Mouse (Mus musculus) embryonic facial prominence, embryonic 11.5 days (tissue): Measurements from ENCODE around the gene Nfil3. TPM values are rescaled to one million over a fixed set of nuclear protein-coding genes. Genes with fewer than 3 reads are reported as not detected.

Experiments
- ATAC-seq: fragments of 200-750 bp; cut with Nextera tagmentation; replicated peaks from 2 replicates; pipeline ENCODE4 v1.8.0; 2017; ENCODE audit warnings: low read depth; ENCODE audit not compliant: insufficient number of reproducible peaks, low FRiP score, low TSS enrichment
- DNase-seq: peaks from one replicate; pipeline ENCODE4 v3.0.0-alpha.2; 2015; ENCODE audit warnings: low spot score
- H3K27ac ChIP-seq: fragments of 300-500 bp; sonication (generic); replicated peaks from 2 replicates; pipeline ENCODE4 v1.5.1; 2014; ENCODE audit warnings: mild to moderate bottlenecking, low read depth, low read length, control low read depth
- H3K27me3 ChIP-seq: fragments of 300-500 bp; sonication (generic); 2 replicates; pipeline ENCODE4 v1.6.1; 2014; ENCODE audit warnings: mild to moderate bottlenecking, low read length, moderate library complexity, mixed read lengths; ENCODE audit not compliant: control insufficient read depth, insufficient read depth
- H3K36me3 ChIP-seq: fragments of 300-500 bp; sonication (generic); replicated peaks from 2 replicates; pipeline ENCODE4 v1.6.1; 2014; ENCODE audit warnings: low read depth, mild to moderate bottlenecking, low read length, moderate library complexity, mixed read lengths; ENCODE audit not compliant: control insufficient read depth, insufficient read depth
- H3K4me1 ChIP-seq: fragments of 300-500 bp; sonication (generic); 2 replicates; pipeline ENCODE4 v1.6.1; 2014; ENCODE audit warnings: low read length, mixed read lengths; ENCODE audit not compliant: control insufficient read depth, insufficient read depth
- H3K4me2 ChIP-seq: fragments of 300-500 bp; sonication (generic); 2 replicates; pipeline ENCODE4 v1.6.1; 2014; ENCODE audit warnings: low read depth, mild to moderate bottlenecking, control low read depth, low read length, moderate library complexity
- H3K4me3 ChIP-seq: fragments of 300-500 bp; sonication (generic); 2 replicates; pipeline ENCODE4 v1.5.1; 2014; ENCODE audit warnings: low read depth, low read length, control low read depth
- H3K9ac ChIP-seq: fragments of 300-500 bp; sonication (generic); replicated peaks from 2 replicates; pipeline ENCODE4 v1.6.1; 2014; ENCODE audit warnings: mild to moderate bottlenecking, control low read depth, low read length
- H3K9me3 ChIP-seq: fragments of 300-500 bp; sonication (generic); replicated peaks from 2 replicates; pipeline ENCODE4 v1.6.1; 2016; ENCODE audit warnings: mild to moderate bottlenecking, low read length, inconsistent platforms, mixed read lengths; ENCODE audit not compliant: control insufficient read depth
- WGBS: fragments of 180-500 bp; shearing (Covaris S2); extraction: QIAGEN DNeasy Blood & Tissue Kit; methylation state at CpG from one replicate; pipeline ENCODE4 v1.1.7; 2014; 5-methylcytosine and 5-hydroxymethylcytosine counted together
- polyA plus RNA-seq: library from polyadenylated mRNA; unstranded; fragments of >200 nt; fragmentation: Nextera tagmentation; extraction: Ambion mirVana; gene quantifications from 2 replicates; pipeline ENCODE4 v1.2.1, GENCODE M21; 2014

Nfil3 gene
- polyA plus RNA-seq, 1 experiment from 2014 or later, result 23.9 TPM

- H3K9ac ChIP-seq, result no peak overlapping the region
- no peaks in the 10 kb centered on the region for H3K36me3 ChIP-seq
- H3K4me2 ChIP-seq, result no peak overlapping the region
- no peaks in the 10 kb centered on the region for H3K9me3 ChIP-seq
- peak; percentile 58 for DNase-seq
- WGBS, result 63% methylated on average over 10 of the region's 10 CpGs
- H3K4me3 ChIP-seq, result no peak overlapping the region
- no peaks in the 10 kb centered on the region for H3K27me3 ChIP-seq
- H3K4me1 ChIP-seq, result no peaks in the 10 kb centered on the region; the same call in 1 of the 2 replicates
- ATAC-seq, result no peak
- H3K27ac ChIP-seq, result peak overlapping the region; percentile 62; the same call in 1 of the 2 replicates
These were observed 13.5 kb upstream of the Nfil3 start for GRCm38 (mm10) chr13:52994197-52994881.

- Histone ChIP-seq H3K9me3 (no peaks in the 10 kb centered on the region), H3K27ac (no peak overlapping the region; the same call in 1 of the 2 replicates), H3K9ac (no peak overlapping the region), H3K36me3 (no peaks in the 10 kb centered on the region), H3K4me2 (no peak overlapping the region), H3K27me3 (no peaks in the 10 kb centered on the region), H3K4me1 (no peaks in the 10 kb centered on the region; the same call in 1 of the 2 replicates), H3K4me3 (no peak overlapping the region)
- WGBS, result 58% methylated on average over 9 of the region's 9 CpGs
- DNase-seq (peak; percentile 71), ATAC-seq (no peak; the same call in 1 of the 2 replicates)
These were observed 9.3 kb upstream of the Nfil3 start for GRCm38 (mm10) chr13:52990139-52990538.

- H3K27ac ChIP-seq, result no peak overlapping the region
- H3K4me2 ChIP-seq, result no peak overlapping the region
- H3K9me3 ChIP-seq, result no peaks in the 10 kb centered on the region
- no peaks in the 10 kb centered on the region for H3K4me1 ChIP-seq
- WGBS, result 85% methylated on average over 16 of the region's 16 CpGs
- ATAC-seq (no peak), DNase-seq (no peak)
- H3K27me3 ChIP-seq, result no peaks in the 10 kb centered on the region
- H3K36me3 ChIP-seq, result no peaks in the 10 kb centered on the region
- H3K4me3 ChIP-seq, result no peak overlapping the region
- no peak overlapping the region for H3K9ac ChIP-seq
These were observed 8.1 kb upstream of the Nfil3 start for GRCm38 (mm10) chr13:52989005-52989404.

GRCm38 (mm10) chr13:52987880-52988279 is 7.0 kb upstream of the Nfil3 start:
- no peak for DNase-seq
- 64% methylated on average over 1 of the region's 1 CpGs for WGBS

GRCm38 (mm10) chr13:52986215-52986780 is 5.4 kb upstream of the Nfil3 start:
- no peaks in the 10 kb centered on the region for H3K4me1 ChIP-seq
- no peak overlapping the region for H3K4me2 ChIP-seq
- no peak overlapping the region for H3K4me3 ChIP-seq
- WGBS, result 78% methylated on average over 10 of the region's 10 CpGs
- H3K27me3 ChIP-seq, result no peaks in the 10 kb centered on the region
- H3K27ac ChIP-seq, result no peak overlapping the region
- no peaks in the 10 kb centered on the region for H3K36me3 ChIP-seq
- DNase-seq (no peak), ATAC-seq (no peak)
- no peaks in the 10 kb centered on the region for H3K9me3 ChIP-seq
- H3K9ac ChIP-seq, result no peak overlapping the region

More at GRCm38 (mm10) chr13:52987880-52988279, 7.0 kb upstream of the Nfil3 start:
- Histone ChIP-seq H3K27me3 (no peaks in the 10 kb centered on the region), H3K4me3 (no peak overlapping the region), H3K36me3 (no peaks in the 10 kb centered on the region), H3K4me2 (no peak overlapping the region), H3K9me3 (no peaks in the 10 kb centered on the region), H3K4me1 (no peaks in the 10 kb centered on the region), H3K9ac (no peak overlapping the region), H3K27ac (no peak overlapping the region)
- ATAC-seq, result no peak

GRCm38 (mm10) chr13:52985508-52986214 is 4.8 kb upstream of the Nfil3 start:
- Histone ChIP-seq H3K27ac (no peak overlapping the region), H3K9ac (no peak overlapping the region), H3K27me3 (no peaks in the 10 kb centered on the region), H3K36me3 (no peaks in the 10 kb centered on the region), H3K4me1 (no peaks in the 10 kb centered on the region), H3K4me3 (no peak overlapping the region), H3K9me3 (no peaks in the 10 kb centered on the region), H3K4me2 (no peak overlapping the region)
- ATAC-seq (no peak), DNase-seq (no peak)
- 86% methylated on average over 12 of the region's 12 CpGs for WGBS

- Histone ChIP-seq H3K27ac (no peak overlapping the region), H3K27me3 (no peaks in the 10 kb centered on the region), H3K4me2 (peak overlapping the region; percentile 33; the same call in 1 of the 2 replicates), H3K4me1 (no peaks in the 10 kb centered on the region; the same call in none of the 2 replicates), H3K9me3 (no peaks in the 10 kb centered on the region), H3K9ac (no peak overlapping the region), H3K4me3 (no peak overlapping the region), H3K36me3 (no peaks in the 10 kb centered on the region)
- WGBS, result under 1% methylated on average over 12 of the region's 12 CpGs
- DNase-seq (peak; percentile 94), ATAC-seq (no peak)
These were observed 1.8 kb upstream of the Nfil3 start for GRCm38 (mm10) chr13:52982703-52983102.
